Mouse (Mus musculus) CH12.LX (cell line): ENCODE results near the gene Hsf5. TPM values are rescaled to one million over a fixed set of nuclear protein-coding genes. Genes with fewer than 3 reads are reported as not detected.

ENCODE experiments used
- DNase-seq: peaks from one replicate; pipeline ENCODE4 v3.0.0-alpha.2; 2013; ENCODE audit errors: extremely low read depth
- H3K27ac ChIP-seq: 2 replicates; pipeline ENCODE4 v1.5.1; 2012; ENCODE audit warnings: low read depth, mild to moderate bottlenecking, control low read depth, moderate library complexity; ENCODE audit not compliant: insufficient read depth
- H3K27me3 ChIP-seq: replicated peaks from 2 replicates; pipeline ENCODE3; 2012; ENCODE audit warnings: inconsistent platforms
- H3K36me3 ChIP-seq, 2 experiments: replicated peaks in 1 of 2; 2 replicates each; pipeline versions ENCODE3 to v1.6.1; 2012; ENCODE audit warnings: inconsistent platforms in 1 of 2, low read length in 1 of 2, mild to moderate bottlenecking in 1 of 2, mixed read lengths in 1 of 2, moderate library complexity in 1 of 2; ENCODE audit not compliant: control insufficient read depth in 1 of 2, insufficient read depth in 1 of 2
- H3K4me1 ChIP-seq, 2 experiments: 2 replicates each; pipeline ENCODE4 v1.6.1; 2012; ENCODE audit warnings: inconsistent platforms in 1 of 2, moderate library complexity in 1 of 2; ENCODE audit not compliant: insufficient read depth in 2 of 2, control insufficient read depth in 1 of 2
- H3K4me2 ChIP-seq: 2 replicates; pipeline ENCODE4 v1.6.1; 2012; ENCODE audit warnings: low read depth, mild to moderate bottlenecking, control low read depth; ENCODE audit not compliant: poor library complexity, insufficient read depth, severe bottlenecking
- H3K4me3 ChIP-seq, 3 experiments: fragments of 150-350 bp in 1 of 3; sonication (generic) in 1 of 3; replicated peaks in 1 of 3; 2 replicates each; pipeline versions ENCODE3 to v1.5.1; 2011 to 2012; ENCODE audit warnings: low read depth in 2 of 3, low read length in 2 of 3, mild to moderate bottlenecking in 2 of 3, moderate library complexity in 2 of 3, control low read depth in 1 of 3, improper control_type of control experiment in 1 of 3, inconsistent platforms in 1 of 3, mixed read lengths in 1 of 3; ENCODE audit not compliant: poor library complexity in 1 of 3
- H3K79me2 ChIP-seq: replicated peaks from 2 replicates; pipeline ENCODE4 v1.6.1; 2012; ENCODE audit warnings: mild to moderate bottlenecking, moderate library complexity; ENCODE audit not compliant: control insufficient read depth, poor library complexity, insufficient read depth, severe bottlenecking; ENCODE audit errors: extremely low read depth
- H3K9ac ChIP-seq: 2 replicates; pipeline ENCODE4 v1.6.1; 2012; ENCODE audit warnings: low read depth, mild to moderate bottlenecking, control low read depth, moderate library complexity; ENCODE audit not compliant: insufficient read depth
- H3K9me3 ChIP-seq: replicated peaks from 2 replicates; pipeline ENCODE3; 2012; ENCODE audit warnings: low read length, inconsistent platforms, mixed read lengths
- BHLHE40 ChIP-seq: IDR thresholded peaks from 2 replicates; pipeline ENCODE4 v1.6.1; 2011; ENCODE audit warnings: mild to moderate bottlenecking, low read depth, low read length, improper control_type of control experiment
- CHD2 ChIP-seq: IDR thresholded peaks from 2 replicates; pipeline ENCODE4 v1.6.1; 2011; ENCODE audit warnings: low read length, improper control_type of control experiment
- E2F4 ChIP-seq: IDR thresholded peaks from 2 replicates; pipeline ENCODE4 v1.6.1; 2011; ENCODE audit warnings: low read depth, low read length, improper control_type of control experiment; ENCODE audit not compliant: insufficient replicate concordance
- EP300 ChIP-seq: IDR thresholded peaks from 2 replicates; pipeline ENCODE4 v1.6.1; 2011; ENCODE audit warnings: low read length, improper control_type of control experiment
- GABPA ChIP-seq: IDR thresholded peaks from 2 replicates; pipeline ENCODE4 v1.6.1; 2012; ENCODE audit warnings: low read depth, low read length, improper control_type of control experiment, inconsistent platforms; ENCODE audit not compliant: insufficient replicate concordance
- HCFC1 ChIP-seq: IDR thresholded peaks from 2 replicates; pipeline ENCODE4 v1.6.1; 2012; ENCODE audit warnings: low read depth, mild to moderate bottlenecking, inconsistent platforms, low read length, improper control_type of control experiment
- JUND ChIP-seq: conservative IDR thresholded peaks from 2 replicates; pipeline ENCODE4 v1.6.1; 2011; ENCODE audit warnings: low read depth, low read length, improper control_type of control experiment
- KAT2A ChIP-seq: IDR thresholded peaks from 2 replicates; pipeline ENCODE4 v1.6.1; 2012; ENCODE audit warnings: low read length, improper control_type of control experiment, inconsistent platforms; ENCODE audit not compliant: insufficient replicate concordance
- MAZ ChIP-seq: IDR thresholded peaks from 2 replicates; pipeline ENCODE4 v1.6.1; 2012; ENCODE audit warnings: low read depth, mild to moderate bottlenecking, inconsistent platforms, low read length, improper control_type of control experiment, moderate library complexity
- MXI1 ChIP-seq: IDR thresholded peaks from 2 replicates; pipeline ENCODE4 v1.6.1; 2011; ENCODE audit warnings: mild to moderate bottlenecking, low read depth, low read length, improper control_type of control experiment
- NELFE ChIP-seq: IDR thresholded peaks from 2 replicates; pipeline ENCODE4 v1.6.1; 2011; ENCODE audit warnings: low read depth, low read length, improper control_type of control experiment
- NRF1 ChIP-seq: IDR thresholded peaks from 2 replicates; pipeline ENCODE4 v1.6.1; 2014; ENCODE audit warnings: low read depth, mild to moderate bottlenecking, inconsistent platforms, low read length, improper control_type of control experiment, moderate library complexity
- TBP ChIP-seq: conservative IDR thresholded peaks from 2 replicates; pipeline ENCODE4 v1.6.1; 2011; ENCODE audit warnings: low read depth, low read length, improper control_type of control experiment
- TCF12 ChIP-seq: IDR thresholded peaks from 2 replicates; pipeline ENCODE4 v1.6.1; 2014; ENCODE audit warnings: low read depth, mild to moderate bottlenecking, inconsistent platforms, low read length, improper control_type of control experiment
- UBTF ChIP-seq: IDR thresholded peaks from 2 replicates; pipeline ENCODE4 v1.6.1; 2012; ENCODE audit warnings: low read depth, mild to moderate bottlenecking, inconsistent platforms, low read length, improper control_type of control experiment, moderate library complexity
- USF2 ChIP-seq: conservative IDR thresholded peaks from 2 replicates; pipeline ENCODE4 v1.6.1; 2011; ENCODE audit warnings: low read depth, low read length, improper control_type of control experiment
- ZC3H11A ChIP-seq: IDR thresholded peaks from 2 replicates; pipeline ENCODE4 v1.6.1; 2012; ENCODE audit warnings: low read depth, mild to moderate bottlenecking, inconsistent platforms, low read length, improper control_type of control experiment
- ZMIZ1 ChIP-seq: IDR thresholded peaks from 2 replicates; pipeline ENCODE4 v1.6.1; 2012; ENCODE audit warnings: low read depth, mild to moderate bottlenecking, inconsistent platforms, low read length, improper control_type of control experiment
- ZNF384 ChIP-seq: IDR thresholded peaks from 2 replicates; pipeline ENCODE4 v1.6.1; 2012; ENCODE audit warnings: low read depth, low read length, improper control_type of control experiment, inconsistent platforms
- dilution Hi-C: fragments of 300-500 bp; cut with MboI; formaldehyde crosslinking; loops from 2 replicates; pipeline ENCODE4 v1.14.3; 2020; ENCODE audit warnings: low sequenced_read_pairs; ENCODE audit not compliant: extremely low pct_unique_long_range_greater_than_20kb, extremely low pct_ligation_motif_present
- in situ Hi-C: fragments of 300-500 bp; cut with MboI; formaldehyde crosslinking; loops from 3 replicates; pipeline ENCODE4 v1.14.3; 2019; ENCODE audit warnings: low sequenced_read_pairs, low pct_ligation_motif_present, low pct_unique_long_range_greater_than_20kb, mixed read lengths
- polyA plus RNA-seq: library from polyadenylated mRNA; unstranded; fragments of >175 nt; gene quantifications from 2 replicates; pipeline ENCODE4 v1.2.1, GENCODE M21; 2012; ENCODE audit warnings: low read depth; ENCODE audit not compliant: insufficient read length
- total RNA-seq, 2 experiments: library from RNA; depleted of rRNA; stranded (reverse); fragments of 300-350 nt in 1 of 2; fragments of >200 nt in 1 of 2; gene quantifications; 2 replicates each; pipeline ENCODE4 v1.2.3; 2012 to 2014

The Hsf5 gene
- total and polyA plus RNA-seq, 3 experiments, result 0.04 TPM; not detected in 2

DNA sequence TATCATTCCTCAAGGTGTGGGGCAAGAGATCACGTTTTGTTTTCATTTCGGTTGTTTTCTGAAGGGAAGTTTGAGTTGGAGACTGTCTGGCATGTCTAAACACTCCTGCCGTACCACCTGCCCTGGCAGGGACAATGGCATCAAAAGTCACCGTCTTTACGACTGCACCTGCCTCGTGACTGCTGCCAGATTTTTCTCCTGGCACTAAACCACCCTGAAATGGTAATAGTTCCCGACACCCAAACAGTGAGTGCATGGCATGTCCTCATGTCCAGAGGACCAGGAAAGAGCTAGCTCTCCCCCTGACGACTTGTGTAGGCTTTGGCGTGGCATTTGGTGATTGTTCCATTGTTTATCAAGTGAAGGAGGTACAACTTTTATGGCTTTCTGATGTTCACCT, 63.8 kb downstream of the Hsf5 start:
- no peak overlapping the region for H3K4me3 ChIP-seq
- H3K36me3 ChIP-seq, result peaks cover 8 to 48% of the 10 kb centered on the region in 2 experiments
- no peak for TF ChIP-seq TBP

DNA sequence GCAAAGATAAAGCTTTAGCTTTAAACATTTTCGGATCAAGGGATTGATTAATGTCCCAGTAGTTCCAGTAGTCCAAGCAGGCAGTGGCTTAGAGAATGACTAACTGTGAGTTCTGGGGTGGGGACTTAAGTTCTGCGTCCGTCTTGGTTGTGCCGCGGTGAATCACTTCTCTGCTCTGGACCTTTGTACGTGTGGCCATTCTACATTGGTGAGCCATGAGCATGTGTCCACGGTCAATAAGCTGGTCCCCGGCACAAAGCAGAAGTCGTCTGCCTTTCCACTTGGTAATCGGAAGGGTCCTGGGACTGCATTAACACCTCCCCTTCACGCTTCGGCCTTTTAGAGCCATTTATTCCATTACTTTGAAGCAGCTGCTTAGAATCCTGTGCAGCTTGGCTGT, 65.1 kb downstream of the Hsf5 start:
- no peak overlapping the region for H3K27ac ChIP-seq
- H3K79me2 ChIP-seq, result peaks cover 86% of the 10 kb centered on the region
- in situ Hi-C loops (no loop called here), dilution Hi-C loops (no loop called here)
- no peak overlapping the region for H3K4me2 ChIP-seq
- H3K27me3 ChIP-seq, result no peaks in the 10 kb centered on the region
- no peak for DNase-seq
- H3K9me3 ChIP-seq, result no peaks in the 10 kb centered on the region
- no peak overlapping the region for H3K4me3 ChIP-seq
- peaks cover 11 to 75% of the 10 kb centered on the region in 2 experiments for H3K4me1 ChIP-seq
- TF ChIP-seq MAZ (no peak), E2F4 (no peak), NELFE (no peak), UBTF (no peak), BHLHE40 (no peak), ZNF384 (no peak), USF2 (no peak), GABPA (no peak), ZMIZ1 (no peak), JUND (no peak), TCF12 (no peak), HCFC1 (no peak), TBP (no peak), NRF1 (no peak), KAT2A (no peak), CHD2 (no peak), EP300 (no peak), MXI1 (no peak), ZC3H11A (no peak)
- H3K9ac ChIP-seq, result no peak overlapping the region
- H3K36me3 ChIP-seq, result peaks cover 8 to 45% of the 10 kb centered on the region in 2 experiments

More for the DNA sequence above, 63.8 kb downstream of the Hsf5 start:
- DNase-seq, result no peak
- in situ Hi-C loops (no loop called here), dilution Hi-C loops (no loop called here)
- Histone ChIP-seq H3K9ac (no peak overlapping the region), H3K4me1 (peaks cover 13 to 78% of the 10 kb centered on the region in 2 experiments), H3K27ac (no peak overlapping the region), H3K9me3 (no peaks in the 10 kb centered on the region), H3K27me3 (no peaks in the 10 kb centered on the region), H3K4me2 (no peak overlapping the region), H3K79me2 (peaks cover 90% of the 10 kb centered on the region)
